Mouse (Mus musculus) Patski (cell line): ENCODE data around the gene Spag9. TPM values are rescaled to one million over a fixed set of nuclear protein-coding genes. Genes with fewer than 3 reads are reported as not detected.
A peak's percentile ranks its signal among the peaks of the same experiment; 100 is the strongest.

ENCODE experiments used
- ATAC-seq: fragments of 100-300 bp; one replicate; pipeline ENCODE4 v1.8.0; 2021
- CTCF ChIA-PET: fragments of 350-600 bp; sonication (Branson Sonifier 250); formaldehyde crosslinking; loops from one replicate; lab custom pipeline; 2022; ENCODE audit warnings: inconsistent platforms; lab: Charles Lee
- POLR2A ChIA-PET: fragments of 350-600 bp; sonication (Branson Sonifier 250); formaldehyde crosslinking; loops from one replicate; lab custom pipeline; 2022; ENCODE audit warnings: antibody characterized with exemption, inconsistent platforms; lab: Charles Lee
- DNase-seq: peaks from one replicate; pipeline ENCODE4 v3.0.0-alpha.2; 2011; ENCODE audit warnings: low read depth, low spot score
- H3K27me3 ChIP-seq: fragments of 371-371 bp; one replicate; pipeline ENCODE4 v1.5.1; 2021
- CTCF ChIP-seq: fragments of 100-300 bp; IDR thresholded peaks from one replicate; pipeline ENCODE4 v1.5.1; 2021
- in situ Hi-C: fragments of 300-500 bp; cut with MboI; formaldehyde crosslinking; loops from 3 replicates; pipeline ENCODE4 v1.11.1; 2018; ENCODE audit warnings: low pct_unique_long_range_greater_than_20kb, mixed read lengths
- polyA plus RNA-seq: library from polyadenylated mRNA; unstranded; gene quantifications from one replicate; pipeline ENCODE4 v1.2.3, GENCODE M21; 2021

Spag9 gene
- 64.7 TPM for polyA plus RNA-seq

DNA sequence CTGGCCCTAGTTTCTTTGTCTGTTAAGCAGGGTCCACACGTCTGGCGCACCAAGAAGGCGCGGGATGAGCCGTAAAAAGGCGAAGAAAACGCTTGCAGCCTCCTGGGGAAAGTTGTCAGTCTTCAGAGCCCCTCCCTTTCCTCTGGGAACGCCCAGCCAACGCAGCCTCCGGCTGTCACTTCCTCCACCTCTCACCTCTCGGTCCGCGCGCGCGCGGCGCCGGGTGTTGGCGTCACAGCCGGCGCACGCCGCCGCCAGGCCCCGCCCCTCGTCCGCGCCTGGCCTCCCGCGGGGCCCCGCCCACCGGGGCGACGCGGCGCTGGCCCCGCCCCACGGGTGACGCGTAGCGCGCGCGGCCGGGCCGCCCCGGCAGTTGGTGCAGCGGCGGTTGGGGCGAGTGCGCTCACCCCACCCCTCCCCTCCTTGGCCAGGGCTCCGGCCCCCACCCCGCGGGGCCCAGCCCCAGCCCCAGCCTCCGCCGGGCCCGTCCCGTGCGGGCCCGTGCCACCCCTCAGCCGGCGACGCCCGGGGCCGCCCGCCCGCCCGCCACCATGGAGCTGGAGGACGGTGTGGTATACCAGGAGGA, at the start of gene Spag9:
TSS of gene Spag9 (plus strand) at position 372 of the 586 bp plus-strand sequence.
- no peak for TF ChIP-seq CTCF
- DNase-seq (peak; percentile 68), ATAC-seq (peak; percentile 73)
- H3K27me3 ChIP-seq, result no peaks in the 10 kb centered on the region
- ChIA-PET CTCF (no interaction called here), POLR2A (interaction anchor here (0.9 to 1.1 kb wide), 2 partner anchors 26 to 30 kb away, joined by 3 read pairs; no protein-coding TSS in a partner anchor)
- in situ Hi-C loops, result no loop called here

DNA sequence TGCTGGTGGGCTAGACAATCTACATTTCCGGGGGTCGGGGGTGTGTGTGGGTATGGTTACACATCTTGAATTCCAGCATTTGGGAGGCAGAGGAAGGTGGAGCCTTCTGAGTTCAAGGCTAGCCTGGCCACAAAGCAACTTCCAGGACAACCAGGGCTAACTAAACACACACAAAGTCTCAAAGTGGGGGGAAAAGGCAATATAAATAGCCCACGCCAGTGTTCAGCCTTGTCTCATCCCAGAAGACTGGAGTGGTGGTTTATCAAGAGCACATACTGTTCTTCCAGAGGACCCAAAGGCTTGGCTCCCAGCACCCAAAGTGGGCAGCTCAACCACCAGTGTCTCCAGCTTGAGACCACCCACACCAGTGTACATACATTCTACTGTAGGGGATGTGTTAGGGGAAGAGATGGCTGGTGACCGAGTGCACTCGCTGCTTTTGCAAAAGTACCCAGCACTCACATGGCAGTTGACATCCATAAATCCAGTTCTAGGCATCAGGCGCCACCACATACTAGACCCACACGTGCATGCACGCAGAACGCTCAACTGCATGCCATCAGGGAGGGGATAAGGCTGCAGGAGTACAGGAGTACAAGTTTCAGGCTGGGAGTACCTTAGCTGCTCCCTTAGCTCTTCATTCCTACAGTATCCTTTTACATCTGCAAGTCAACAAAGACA, 46.9 kb upstream of the Spag9 start:
- ChIA-PET POLR2A (interaction anchor here (0.5 kb wide), 1 partner anchor 19 kb away, joined by 3 read pairs; no protein-coding TSS in a partner anchor), CTCF (interaction anchor here (2.1 kb wide), 1 partner anchor 10 kb away, joined by 6 read pairs; no protein-coding TSS in a partner anchor)
- DNase-seq, result no peak
- in situ Hi-C loops, result no loop called here
- no peak for ATAC-seq
- H3K27me3 ChIP-seq, result no peaks in the 10 kb centered on the region
- TF ChIP-seq CTCF, result no peak

DNA sequence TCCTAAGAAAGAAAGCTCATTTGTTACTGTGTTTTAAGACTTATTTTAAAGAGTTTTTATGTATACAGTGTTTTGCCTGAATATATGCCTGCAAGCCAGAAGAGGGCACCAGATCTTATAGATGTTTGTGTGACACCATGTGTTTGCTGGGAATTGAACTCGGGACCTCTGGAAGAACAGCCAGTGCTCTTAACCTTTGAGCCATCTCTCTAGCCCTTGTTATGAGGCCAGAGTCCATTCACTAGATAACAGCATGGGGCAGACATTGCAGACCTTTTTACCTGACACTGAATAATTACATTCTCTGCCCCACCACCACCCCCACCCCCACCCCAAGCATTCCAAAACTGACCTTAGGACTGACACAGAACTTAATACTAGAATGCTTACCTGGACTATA, 45.8 kb upstream of the Spag9 start:
- ChIA-PET CTCF (interaction anchor here (2.1 kb wide), 1 partner anchor 11 kb away, joined by 6 read pairs; no protein-coding TSS in a partner anchor), POLR2A (no interaction called here)
- H3K27me3 ChIP-seq, result no peaks in the 10 kb centered on the region
- no peak for DNase-seq
- in situ Hi-C loops, result no loop called here
- no peak for TF ChIP-seq CTCF
- no peak for ATAC-seq

DNA sequence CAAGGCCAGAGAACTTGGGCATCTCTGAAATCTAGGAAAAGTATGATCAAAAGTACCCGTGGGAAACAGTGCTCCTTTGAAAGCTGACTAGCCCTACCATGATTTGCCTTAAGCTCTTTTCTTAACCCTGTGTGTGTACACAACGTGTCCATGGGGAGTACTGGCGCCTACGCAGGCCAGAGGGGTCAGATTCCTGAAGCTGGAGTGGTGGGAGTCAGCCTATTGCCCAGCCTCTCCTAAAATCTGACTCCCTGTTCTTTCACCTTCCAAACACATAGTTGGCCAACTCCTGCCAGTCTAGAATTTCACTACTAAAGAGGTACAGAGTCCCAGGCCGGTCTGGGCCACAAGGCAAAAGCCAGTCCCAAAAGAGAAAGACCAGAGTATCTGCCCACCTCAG, 43.5 kb upstream of the Spag9 start:
- CTCF ChIA-PET, result no interaction called here
- no peak for DNase-seq
- ATAC-seq, result no peak

DNA sequence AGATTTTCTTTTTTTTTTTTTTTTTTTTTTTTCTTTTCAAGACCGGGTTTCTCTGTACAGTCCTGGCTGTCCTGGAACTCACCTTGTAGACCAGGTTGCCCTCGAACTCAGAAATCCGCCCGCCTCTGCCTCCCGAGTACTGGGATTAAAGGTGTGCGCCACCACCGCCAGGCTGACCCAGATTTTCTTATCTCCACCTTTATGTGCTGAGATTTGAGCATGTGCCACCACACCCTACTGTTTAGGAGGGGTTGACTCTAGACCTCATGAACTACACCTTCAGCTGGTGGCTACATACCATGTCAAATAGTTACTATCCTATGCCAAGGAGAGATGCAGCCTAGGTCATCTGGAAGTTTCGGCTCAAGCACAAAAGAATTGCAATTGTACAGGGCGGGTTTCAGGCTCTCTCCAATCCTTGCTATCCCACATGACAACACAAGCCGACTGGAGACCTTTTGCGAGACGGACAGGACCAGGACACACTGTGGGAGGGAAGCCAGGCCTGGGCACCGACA, 41.1 kb upstream of the Spag9 start:
- in situ Hi-C loops, result no loop called here
- ChIA-PET CTCF (no interaction called here), POLR2A (no interaction called here)
- H3K27me3 ChIP-seq, result no peaks in the 10 kb centered on the region
- DNase-seq, result no peak
- no peak for TF ChIP-seq CTCF
- ATAC-seq, result peak; percentile 0

More for the DNA sequence above, 43.5 kb upstream of the Spag9 start:
- no peak for TF ChIP-seq CTCF
- POLR2A ChIA-PET, result no interaction called here
- H3K27me3 ChIP-seq, result no peaks in the 10 kb centered on the region
- in situ Hi-C loops, result no loop called here

DNA sequence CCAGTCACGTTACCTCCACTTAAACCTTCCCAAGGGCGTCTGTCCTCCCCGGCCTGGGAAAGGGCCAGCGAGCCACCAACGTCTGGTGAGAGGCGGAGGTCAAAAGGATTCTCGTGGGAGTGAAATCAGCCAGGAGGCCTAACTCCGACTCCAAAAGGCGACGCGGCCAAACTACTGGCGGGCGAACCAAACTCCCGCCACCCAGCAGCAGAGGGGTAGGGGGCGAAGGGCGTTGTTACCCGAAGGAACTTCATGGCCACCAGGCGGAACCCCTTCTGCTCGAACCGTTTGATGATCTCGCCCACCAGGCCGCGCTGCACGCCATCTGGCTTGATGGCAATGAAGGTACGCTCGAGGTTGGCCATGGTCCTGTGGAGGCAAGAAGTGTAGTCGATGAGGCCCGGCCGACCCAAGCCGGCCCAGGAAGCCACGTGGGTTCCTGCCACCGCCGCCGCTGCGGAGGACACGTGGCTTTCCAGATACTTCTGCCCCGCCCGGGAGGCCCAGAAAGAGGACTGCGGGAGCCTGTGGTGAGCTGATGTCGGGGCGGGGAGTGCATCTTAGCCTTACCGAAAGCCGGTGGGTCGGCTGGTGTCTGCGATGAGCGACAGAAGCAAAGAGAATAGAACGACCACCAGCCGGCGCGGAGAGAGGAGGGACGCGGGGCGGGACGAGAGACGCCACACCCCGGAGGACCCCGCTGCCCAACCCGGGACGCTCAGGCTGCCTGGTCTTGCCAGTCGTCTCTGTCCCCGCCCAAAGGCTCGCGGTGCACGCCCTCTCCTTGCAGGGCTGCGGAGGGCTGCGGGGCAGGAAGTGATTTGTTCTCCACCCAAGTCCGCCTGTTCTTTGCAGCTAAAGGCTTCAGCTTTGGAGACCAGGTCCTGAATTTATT, 40.4 kb upstream of the Spag9 start:
- no peak for TF ChIP-seq CTCF
- ChIA-PET POLR2A (interaction anchor here (0.6 to 1.0 kb wide), 2 partner anchors 15 to 79 kb away, joined by 3 to 5 read pairs; no protein-coding TSS in a partner anchor), CTCF (no interaction called here)
- H3K27me3 ChIP-seq, result no peaks in the 10 kb centered on the region
- peak; percentile 48 for DNase-seq
- in situ Hi-C loops, result no loop called here
- peak; percentile 98 for ATAC-seq

DNA sequence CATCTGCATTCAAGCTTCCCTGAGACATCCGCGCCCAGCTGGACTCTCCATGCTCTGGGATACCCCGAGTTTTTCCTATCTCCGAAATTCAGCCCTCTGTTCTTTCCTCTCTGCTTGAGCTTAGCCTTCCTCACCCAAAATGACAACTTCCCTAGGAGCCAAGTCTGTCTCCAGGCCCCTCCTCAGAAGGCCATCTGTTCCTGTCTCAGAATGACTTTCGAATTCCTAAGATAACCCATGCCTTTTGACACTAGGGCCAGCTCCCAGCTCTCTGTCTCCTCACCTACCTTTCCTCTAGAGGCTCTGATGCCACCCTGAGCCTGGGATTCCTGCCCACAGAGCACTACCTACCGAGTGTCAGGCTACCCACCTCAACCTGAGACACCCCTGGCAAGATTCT, 39.7 kb upstream of the Spag9 start, which contains the start of gene Nme2:
TSS of gene Nme2 (minus strand) at position 101 of the 400 bp plus-strand sequence.
- CTCF ChIA-PET, result no interaction called here
- POLR2A ChIA-PET, result interaction anchor here (0.6 to 1.0 kb wide), 2 partner anchors 15 to 79 kb away, joined by 3 to 5 read pairs; no protein-coding TSS in a partner anchor
- no peak for ATAC-seq
- no peak for TF ChIP-seq CTCF
- in situ Hi-C loops, result no loop called here
- no peaks in the 10 kb centered on the region for H3K27me3 ChIP-seq
- no peak for DNase-seq

DNA sequence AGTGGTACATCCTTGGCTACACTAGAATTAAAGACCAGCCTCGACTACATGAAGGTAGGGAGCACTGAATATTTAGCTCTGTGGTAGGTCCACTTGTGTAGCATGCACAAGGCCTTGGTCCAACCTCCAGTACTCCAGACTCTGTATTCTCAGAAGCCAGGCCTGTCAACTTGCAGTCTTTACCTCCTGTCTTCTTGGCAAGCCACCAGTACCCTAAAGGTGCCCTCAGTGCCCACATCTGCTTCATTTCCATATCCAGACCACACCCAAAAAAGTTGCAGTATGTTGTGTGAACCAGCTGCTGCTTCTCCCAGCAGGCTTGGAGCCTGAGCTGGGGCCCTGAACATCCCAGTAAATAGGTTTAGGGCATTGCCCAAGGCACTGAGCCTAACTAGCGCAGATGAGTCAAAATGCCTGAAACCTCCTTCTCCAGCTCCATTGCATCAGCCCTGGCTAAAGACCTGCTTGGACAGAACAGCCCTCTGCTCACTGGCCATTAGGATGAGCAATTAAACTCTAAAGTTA, 38.8 kb upstream of the Spag9 start:
- DNase-seq (no peak), ATAC-seq (no peak)
- CTCF ChIA-PET, result no interaction called here
- in situ Hi-C loops, result no loop called here
- POLR2A ChIA-PET, result interaction anchor here (0.6 kb wide), 1 partner anchor 47 kb away, joined by 4 read pairs; no protein-coding TSS in a partner anchor
- no peak for TF ChIP-seq CTCF
- no peaks in the 10 kb centered on the region for H3K27me3 ChIP-seq

DNA sequence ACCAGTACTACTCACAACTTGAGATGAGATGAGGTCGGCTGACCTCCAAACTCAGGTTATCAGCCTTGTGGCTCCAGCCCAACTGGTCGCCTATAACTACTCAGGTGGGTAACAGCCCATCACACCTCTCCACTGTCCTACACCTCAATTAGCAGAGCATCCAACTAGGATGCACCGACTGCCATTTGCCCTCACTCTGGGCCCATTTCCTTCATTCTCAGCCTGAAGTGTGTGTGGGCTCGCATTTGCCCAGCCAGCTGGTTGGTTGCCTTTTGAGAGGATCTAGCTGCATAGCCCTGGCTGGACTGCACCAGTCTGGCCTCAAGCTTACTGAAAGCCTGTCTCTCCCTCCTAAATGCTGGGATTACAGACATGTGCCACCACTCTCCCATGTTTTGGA, 38.1 kb upstream of the Spag9 start:
- DNase-seq, result no peak
- in situ Hi-C loops, result no loop called here
- no peaks in the 10 kb centered on the region for H3K27me3 ChIP-seq
- ChIA-PET POLR2A (no interaction called here), CTCF (no interaction called here)
- no peak for ATAC-seq
- no peak for TF ChIP-seq CTCF

DNA sequence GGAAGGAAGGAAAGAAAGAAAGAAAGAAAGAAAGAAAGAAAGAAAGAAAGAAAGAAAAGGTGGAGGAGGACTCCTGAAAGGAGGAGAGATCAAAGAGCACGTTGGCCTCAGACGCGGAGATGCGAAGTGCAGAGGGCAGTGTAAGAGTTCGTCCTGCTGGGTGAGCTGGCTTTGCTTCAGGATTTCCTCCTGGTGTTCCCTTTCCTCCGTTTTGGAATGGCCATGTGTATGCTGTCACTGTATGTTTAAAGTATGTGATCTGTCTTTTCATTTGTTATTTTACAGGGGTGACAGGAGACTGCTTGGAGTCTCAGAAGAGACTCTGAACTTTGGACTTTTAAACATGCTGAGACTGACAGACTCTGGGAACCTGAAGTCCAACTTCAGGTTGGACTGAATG, 34.4 kb upstream of the Spag9 start:
- no peak for TF ChIP-seq CTCF
- H3K27me3 ChIP-seq, result no peaks in the 10 kb centered on the region
- DNase-seq, result no peak
- in situ Hi-C loops, result no loop called here
- ChIA-PET CTCF (no interaction called here), POLR2A (no interaction called here)
- ATAC-seq, result no peak
